Mouse (Mus musculus): ENCODE measurements at regions not wholly inside any gene's neighbourhood (a gene's known extent, or its start where the extent isn't known, plus 50 kb on each side); places are given as distances from the start of the nearest gene placed in this dataset.
A peak's percentile ranks its signal among the peaks of the same experiment; 100 is the strongest.
"Not testable (repeated sequence)": the region's sequence is repeated elsewhere in the genome, so short reads cannot be mapped to it uniquely, and the experiment has no call there.

DNA sequence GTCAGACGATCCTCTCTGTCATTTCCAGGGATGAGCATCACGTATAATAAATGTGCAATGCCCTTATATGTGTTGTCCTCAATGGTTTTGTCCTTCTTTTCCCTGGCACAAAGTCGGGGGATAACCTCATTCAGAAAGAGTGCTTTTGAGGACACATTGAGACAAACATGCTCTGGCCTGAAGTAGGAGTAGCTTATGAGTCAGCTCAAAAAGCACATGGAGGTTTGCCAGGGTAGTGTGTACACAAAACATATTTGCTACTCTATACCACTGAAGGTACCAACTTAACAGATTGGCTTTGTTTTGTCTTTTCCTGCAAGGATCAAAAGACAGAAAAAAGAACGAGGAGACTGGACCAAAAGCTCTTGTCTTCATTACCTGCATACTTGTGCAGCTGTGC lies 682.1 kb upstream of the Grid2 start:
- no peak for DNase-seq (ENCODE audit: low spot score in 2 of 2)

- peak in 1 of 2 experiments; percentile 11 for DNase-seq (ENCODE audit: low spot score in 2 of 2)
Observed at GRCm38 (mm10) chr6:62576200-62576599, 679.5 kb upstream of the Grid2 start.

GRCm38 (mm10) chr6:62620543-62620942 lies 635.1 kb upstream of the Grid2 start:
- no peak for DNase-seq (ENCODE audit: low spot score in 2 of 2)

- not testable (repeated sequence) for DNase-seq (ENCODE audit: low spot score in 2 of 2)
Observed at GRCm38 (mm10) chr6:62668123-62668522, 587.6 kb upstream of the Grid2 start.

GRCm38 (mm10) chr6:62718389-62718788 lies 537.3 kb upstream of the Grid2 start:
- no peak for DNase-seq (ENCODE audit: low spot score in 2 of 2)

DNA sequence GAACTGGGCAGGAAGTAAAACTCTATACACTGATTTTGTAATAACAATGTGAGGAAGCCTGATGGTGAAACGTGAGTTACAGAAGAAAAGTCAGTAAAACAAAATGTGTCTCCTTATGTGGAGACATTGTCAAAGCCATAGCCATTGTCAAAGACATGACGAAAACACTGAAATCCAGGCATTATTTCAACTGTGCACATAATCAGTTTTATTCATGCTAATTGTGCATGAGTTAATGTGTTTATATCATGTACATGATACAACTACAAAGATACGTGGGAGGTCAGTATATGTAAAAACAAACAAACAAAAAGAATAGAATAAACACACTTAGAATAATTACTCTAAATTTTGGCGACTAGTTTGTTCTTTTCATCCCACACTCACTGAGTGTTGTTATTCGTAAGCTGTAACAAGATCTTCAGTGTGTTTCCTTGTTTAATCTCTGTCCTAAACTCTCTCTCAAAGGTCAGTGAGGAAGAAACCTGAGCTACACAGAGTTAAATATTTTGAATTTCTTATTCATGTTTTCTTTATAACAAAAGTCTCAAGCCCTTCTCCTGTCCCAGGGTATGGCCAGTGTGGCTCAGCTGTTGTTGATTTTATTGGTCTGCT lies 536.0 kb upstream of the Grid2 start:
- no peak for DNase-seq (ENCODE audit: low spot score in 2 of 2)

All from layer of hippocampus, adult 8-10 months (tissue).